ENCODE assay signal across 22 mouse cellular contexts in the genomic region with DNA sequence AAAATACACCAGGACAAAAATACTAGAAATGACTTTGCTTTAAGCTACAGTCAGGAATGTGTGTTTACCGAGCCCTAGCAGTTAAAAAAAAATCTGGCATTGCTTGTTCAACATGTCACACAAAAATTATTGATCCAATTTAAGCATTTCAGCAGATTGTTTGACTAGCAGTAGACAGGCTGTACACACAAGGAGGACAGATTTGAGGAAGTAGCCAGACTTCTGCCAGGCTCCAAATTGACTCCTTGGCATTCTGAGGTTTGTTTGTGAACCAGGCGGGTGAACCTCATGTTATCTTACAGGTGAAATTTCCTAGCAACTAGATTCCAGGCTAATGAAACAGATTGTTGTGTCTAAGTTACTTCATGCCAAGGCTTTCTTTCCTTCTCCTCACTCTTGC.
"Had no signal": no experiment of that assay in that cellular context is flagged by ENCODE, and none has a peak within 500 bp of the region (broad histone marks: within the 10 kb centered on the region; RNA-seq: fewer than 3 reads in every experiment).

No protein-coding gene starts in this region.

- H3K4me2 ChIP-seq: limb, embryonic 12.5 days; limb, embryonic 15.5 days; liver, embryonic 13.5 days; midbrain, embryonic 13.5 days; neural tube, embryonic 13.5 days; stomach, embryonic 15.5 days had no signal

- H3K4me3 ChIP-seq: limb, embryonic 12.5 days; limb, embryonic 15.5 days; liver, embryonic 13.5 days; megakaryocyte, embryonic 14.5 days; midbrain, embryonic 10.5 days; midbrain, embryonic 13.5 days; myocyte; neural tube, embryonic 13.5 days; stomach, embryonic 15.5 days had no signal

- H3K4me1 ChIP-seq: limb, embryonic 15.5 days; liver, embryonic 13.5 days; megakaryocyte, embryonic 14.5 days; midbrain, embryonic 10.5 days; midbrain, embryonic 13.5 days; neural tube, embryonic 13.5 days; stomach, embryonic 15.5 days had no signal

- DNase-seq: kidney, adult 2 months; kidney, postnatal 25 days; left cerebral cortex, postnatal 4 days; liver, embryonic 13.5 days; lung, adult 2 months; retina, postnatal 1 day; right cerebral cortex, postnatal 25 days; spleen, adult 18-20 months; thymus, adult 2 months; thymus, postnatal 14 days; thymus, postnatal 4 days had no signal

- H3K27me3 ChIP-seq: limb, embryonic 12.5 days; limb, embryonic 15.5 days; liver, embryonic 13.5 days; megakaryocyte, embryonic 14.5 days; midbrain, embryonic 13.5 days; neural tube, embryonic 13.5 days; stomach, embryonic 15.5 days had no signal

- H3K9me3 ChIP-seq: limb, embryonic 12.5 days; limb, embryonic 15.5 days; liver, embryonic 13.5 days; midbrain, embryonic 10.5 days; midbrain, embryonic 13.5 days; neural tube, embryonic 13.5 days; stomach, embryonic 15.5 days had no signal

- ATAC-seq: intestine, postnatal 0 days; midbrain, embryonic 13.5 days; midbrain, embryonic 16.5 days had no signal

- H3K27ac ChIP-seq: kidney, postnatal 0 days; limb, embryonic 12.5 days; limb, embryonic 15.5 days; liver, embryonic 13.5 days; midbrain, embryonic 10.5 days; midbrain, embryonic 13.5 days; neural tube, embryonic 13.5 days; stomach, embryonic 15.5 days had no signal

- H3K36me3 ChIP-seq: limb, embryonic 12.5 days; limb, embryonic 15.5 days; liver, embryonic 13.5 days; midbrain, embryonic 10.5 days; midbrain, embryonic 13.5 days; neural tube, embryonic 13.5 days; stomach, embryonic 15.5 days had no signal

- H3K9ac ChIP-seq: limb, embryonic 12.5 days; limb, embryonic 15.5 days; liver, embryonic 13.5 days; midbrain, embryonic 13.5 days; neural tube, embryonic 13.5 days; stomach, embryonic 15.5 days had no signal
